Mouse (Mus musculus): ENCODE measurements around the gene Carhsp1. TPM values are rescaled to one million over a fixed set of nuclear protein-coding genes. Genes with fewer than 3 reads are reported as not detected.

Gene Carhsp1
- total RNA-seq, 4 experiments from 2014 or later, result 47.3 to 133 (median 83.9) TPM

GRCm38 (mm10) chr16:8637217-8638051 is 34.5 kb downstream of the Carhsp1 start, which contains the start of the genes Pmm2 and Tmem186:
Pmm2 (plus strand) TSS chr16:8637674.
Tmem186 (minus strand) TSS chr16:8637712.
- peak; percentile 81 for DNase-seq

GRCm38 (mm10) chr16:8636867-8637216 is 35.1 kb downstream of the Carhsp1 start:
- DNase-seq, result no peak

- DNase-seq, result no peak
Measured at GRCm38 (mm10) chr16:8631428-8631827, 40.5 kb downstream of the Carhsp1 start.

- no peak for DNase-seq
Measured at GRCm38 (mm10) chr16:8630419-8630818, 41.5 kb downstream of the Carhsp1 start.

GRCm38 (mm10) chr16:8620315-8621115 is 51.4 kb downstream of the Carhsp1 start:
- DNase-seq, result no peak

GRCm38 (mm10) chr16:8619659-8620314 is 52.2 kb downstream of the Carhsp1 start:
- DNase-seq, result no peak

GRCm38 (mm10) chr16:8613447-8613846 is 58.5 kb downstream of the Carhsp1 start:
- no peak for DNase-seq

GRCm38 (mm10) chr16:8613039-8613438 is 58.9 kb downstream of the Carhsp1 start:
- DNase-seq, result no peak

- no peak for DNase-seq
Measured at GRCm38 (mm10) chr16:8612214-8613005, 59.5 kb downstream of the Carhsp1 start.

GRCm38 (mm10) chr16:8610397-8610796 is 61.6 kb downstream of the Carhsp1 start:
- no peak for DNase-seq

Small RNAs within 50 kb of the gene (microRNA-seq; reads per million reads assigned to microRNA genes)
- gene Gm22137, result 0 reads per million in 2 experiments

Other genes with a start within 250 kb of the Carhsp1 start
- not detected for gene Tmem114, start 247.0 kb downstream of the Carhsp1 start, total RNA-seq (2022)
- 10 to 100 TPM; 16.4 to 22.2 (median 19.1) TPM for gene Mettl22, start 201.4 kb downstream of the Carhsp1 start, total RNA-seq (2022)
- 100 to 1,000 TPM in 3 of 4 experiments, 10 to 100 TPM in 1; 88.1 to 157 (median 111) TPM for gene Abat, start 158.7 kb downstream of the Carhsp1 start, total RNA-seq (2022)
- 10 to 100 TPM; 56.5 to 79.9 (median 70.5) TPM for gene Pmm2, start 34.5 kb downstream of the Carhsp1 start, total RNA-seq (2022)
- 10 to 100 TPM; 22.7 to 24.9 (median 23.8) TPM for gene Tmem186, start 34.4 kb downstream of the Carhsp1 start, total RNA-seq (2022)
- gene Gm5767, start 8.6 kb upstream of the Carhsp1 start, total RNA-seq (2022), result not detected
- gene Usp7, start 120.2 kb upstream of the Carhsp1 start, total RNA-seq (2022), result 100 to 1,000 TPM; 105 to 149 (median 127) TPM
- 100 to 1,000 TPM in 2 of 4 experiments, 10 to 100 TPM in 2; 81.3 to 111 (median 98.3) TPM for gene 1810013L24Rik, start 157.9 kb upstream of the Carhsp1 start, total RNA-seq (2022)